Mouse (Mus musculus): ENCODE measurements around the gene 2300003K06Rik.
"Not testable (repeated sequence)": the region's sequence is repeated elsewhere in the genome, so short reads cannot be mapped to it uniquely, and the experiment has no call there.

The 2300003K06Rik gene

DNA sequence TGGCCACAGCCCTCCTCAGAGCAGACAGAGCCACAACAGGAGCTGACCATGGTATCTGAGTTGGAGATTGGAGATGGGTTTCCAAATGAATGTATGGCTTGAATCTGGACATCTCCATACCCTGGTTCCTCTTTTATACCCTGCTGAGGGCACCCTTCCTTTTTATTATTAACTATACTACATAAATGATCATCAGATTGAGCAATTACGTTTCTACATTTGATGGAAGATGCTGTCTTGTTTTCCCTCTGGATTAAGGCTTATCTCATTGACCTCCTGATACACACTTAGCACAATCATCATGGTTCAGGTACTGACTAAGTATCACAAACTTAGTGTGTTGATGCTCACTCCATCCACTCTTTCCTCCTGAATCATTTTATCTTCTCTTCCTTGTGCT lies at the start of gene 2300003K06Rik:
Gene 2300003K06Rik, minus strand, starts transcription at position 101 of the 400 bp plus-strand sequence.
- DNase-seq (ENCODE audit: low spot score): no peak

- not testable (repeated sequence) for DNase-seq (ENCODE audit: low spot score)
Measured at GRCm38 (mm10) chr11:99878887-99879286, 41.0 kb upstream of the 2300003K06Rik start, which contains the start of gene Gm11567. TSS of gene Gm11567 (plus strand) at chr11:99879187.

DNA sequence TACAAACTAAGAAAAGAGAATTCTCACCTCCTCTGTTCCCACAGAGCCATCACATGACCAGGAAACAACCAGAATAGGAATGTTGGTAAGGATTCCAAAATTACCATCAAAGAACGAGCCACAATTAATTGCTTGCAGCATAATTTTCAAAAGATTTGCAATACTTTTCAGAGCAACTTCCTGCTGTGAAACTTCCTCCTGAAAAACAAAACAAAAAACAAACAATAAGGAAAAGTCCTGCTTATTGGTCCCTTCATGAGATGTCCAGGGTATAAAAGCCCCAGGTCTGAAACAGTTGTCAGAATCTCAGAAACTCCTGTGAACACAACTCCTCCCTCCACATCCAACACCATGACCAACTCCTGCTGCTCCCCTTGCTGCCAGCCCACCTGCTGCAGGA lies 35.2 kb upstream of the 2300003K06Rik start, which contains the start of gene Krtap9-1:
Gene Krtap9-1, plus strand, starts transcription at position 301 of the 400 bp plus-strand sequence.
- DNase-seq (ENCODE audit: low spot score): not testable (repeated sequence)

- not testable (repeated sequence) for DNase-seq (ENCODE audit: low spot score)
Measured at GRCm38 (mm10) chr11:99864176-99864575, 26.3 kb upstream of the 2300003K06Rik start, which contains the start of gene Gm11559. TSS of gene Gm11559 (plus strand) at chr11:99864476.

DNA sequence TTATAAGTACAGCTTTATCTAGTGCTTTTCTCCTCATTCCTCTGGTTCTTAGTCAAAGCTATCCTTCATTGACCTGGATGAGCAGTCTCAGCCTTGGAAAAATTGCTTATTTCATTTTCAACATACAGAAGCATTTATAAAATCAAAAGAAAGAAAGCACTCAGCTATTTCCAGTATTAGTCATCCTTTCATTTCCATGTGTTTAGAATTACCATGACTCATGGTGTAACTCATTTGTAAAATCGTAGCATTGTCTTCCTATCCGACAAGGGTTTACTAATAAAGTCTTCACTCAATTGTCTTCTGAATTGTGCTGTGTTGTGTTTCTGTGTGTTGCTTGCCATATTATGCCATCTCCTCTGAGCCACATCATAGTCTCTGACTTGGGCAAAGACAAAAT lies 20.9 kb upstream of the 2300003K06Rik start:
- no peak for DNase-seq (ENCODE audit: low spot score)

GRCm38 (mm10) chr11:99857617-99858016 lies 19.8 kb upstream of the 2300003K06Rik start, which contains the start of gene Gm11568:
TSS of gene Gm11568 (plus strand) at chr11:99857917.
- DNase-seq (ENCODE audit: low spot score): no peak

DNA sequence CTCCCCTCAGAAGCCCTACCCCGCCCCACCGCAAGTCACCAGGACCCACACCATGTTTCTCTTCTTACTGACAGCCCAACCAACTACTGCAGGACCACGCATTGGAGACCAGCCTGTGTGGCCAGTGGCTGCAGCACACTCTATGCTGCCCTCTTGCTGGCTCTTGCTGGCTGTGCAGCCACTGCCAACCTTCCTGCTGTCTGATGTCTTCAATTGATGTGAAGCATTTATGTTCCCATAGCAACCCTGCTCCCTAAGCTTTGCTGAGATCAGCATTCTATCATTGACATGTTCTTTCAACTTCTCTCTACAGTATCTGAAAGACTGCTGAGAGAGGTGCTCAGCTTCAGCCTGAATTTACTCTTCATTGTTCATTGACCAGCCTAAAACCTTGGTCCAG lies 16.3 kb upstream of the 2300003K06Rik start:
- peak; percentile 52 for DNase-seq (ENCODE audit: low spot score)

DNA sequence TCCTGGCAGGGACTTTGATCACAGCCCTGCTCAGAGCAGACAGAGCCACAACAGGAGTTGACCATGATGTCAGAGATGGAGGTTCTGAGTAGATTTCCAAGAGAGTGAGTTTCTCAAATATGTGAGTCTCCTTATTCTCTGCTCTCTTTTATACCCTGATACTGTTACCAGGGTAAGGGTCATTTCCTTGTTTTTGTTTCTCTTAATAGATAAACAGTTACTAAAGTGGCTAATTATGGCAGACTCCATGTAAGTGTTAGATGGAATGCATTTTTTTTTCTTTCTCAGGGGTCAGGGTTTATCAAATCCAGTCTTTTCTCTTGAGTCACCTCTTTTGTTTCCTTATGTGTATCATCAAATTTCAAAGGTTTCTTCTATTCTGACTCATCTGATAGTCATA lies 13.6 kb upstream of the 2300003K06Rik start, which contains the start of gene Krtap4-16:
Gene Krtap4-16, minus strand, starts transcription at position 101 of the 400 bp plus-strand sequence.
- DNase-seq (ENCODE audit: low spot score): no peak

DNA sequence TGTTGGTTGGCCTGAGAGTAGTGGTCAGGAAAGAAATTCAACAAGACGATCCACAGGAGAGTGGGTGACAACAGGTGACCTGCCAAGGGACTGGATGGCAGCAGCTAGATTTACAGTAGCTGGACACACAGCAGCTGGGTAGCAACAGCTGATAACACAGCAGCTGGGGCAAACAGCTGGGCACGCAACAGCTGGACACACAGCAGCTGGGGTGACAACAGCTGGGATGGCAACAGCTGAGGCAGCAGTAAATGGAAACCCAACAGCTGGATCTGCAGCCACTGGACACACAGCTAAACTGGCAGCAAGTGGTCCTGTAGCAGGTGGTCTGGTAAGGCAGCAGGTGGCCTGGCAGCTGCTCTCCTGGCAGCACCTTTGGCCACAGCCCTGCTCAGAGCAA lies 8.9 kb upstream of the 2300003K06Rik start:
- no peak for DNase-seq (ENCODE audit: low spot score)

DNA sequence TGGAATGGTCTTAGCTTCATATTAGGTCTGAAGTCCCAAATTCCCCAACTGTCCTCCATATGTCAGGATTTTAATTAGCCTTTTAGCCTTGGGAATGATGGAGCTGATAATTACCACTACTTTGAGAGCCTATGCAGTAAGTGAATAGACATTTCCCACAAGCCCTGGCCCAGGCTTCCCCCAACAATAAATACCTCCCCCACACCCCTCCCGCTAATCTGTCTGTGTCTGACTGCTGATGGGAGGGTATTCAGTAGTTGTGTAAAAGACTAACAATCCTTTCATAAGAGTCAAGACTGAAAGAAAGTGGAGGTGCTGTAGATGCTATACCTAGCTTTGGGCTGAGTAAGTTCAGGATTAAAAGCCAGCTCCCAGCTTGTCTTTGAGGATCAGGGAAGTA lies 4.3 kb upstream of the 2300003K06Rik start:
- no peak for DNase-seq (ENCODE audit: low spot score)

DNA sequence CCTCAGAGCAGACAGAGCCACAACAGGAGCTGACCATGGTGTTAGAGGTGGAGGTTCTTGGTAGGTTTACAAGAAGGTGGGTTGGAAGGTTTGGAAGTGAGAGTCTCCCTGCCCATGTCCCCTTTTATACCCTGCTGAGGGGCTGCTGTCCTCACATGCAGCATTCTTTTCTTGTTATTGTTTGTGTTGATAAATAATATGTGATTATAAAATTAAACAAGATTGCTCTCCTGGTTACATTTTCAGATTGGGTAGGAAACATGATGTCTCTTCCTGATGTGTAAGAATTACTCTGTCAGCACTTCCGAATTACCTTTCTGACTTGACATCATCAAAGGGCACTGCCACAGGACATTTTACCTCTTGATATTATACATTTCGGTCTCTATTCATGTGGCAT lies 22.3 kb downstream of the 2300003K06Rik start, which contains the start of gene Gm11564:
Gene Gm11564, minus strand, starts transcription at position 101 of the 400 bp plus-strand sequence.
- not testable (repeated sequence) for DNase-seq (ENCODE audit: low spot score)

DNA sequence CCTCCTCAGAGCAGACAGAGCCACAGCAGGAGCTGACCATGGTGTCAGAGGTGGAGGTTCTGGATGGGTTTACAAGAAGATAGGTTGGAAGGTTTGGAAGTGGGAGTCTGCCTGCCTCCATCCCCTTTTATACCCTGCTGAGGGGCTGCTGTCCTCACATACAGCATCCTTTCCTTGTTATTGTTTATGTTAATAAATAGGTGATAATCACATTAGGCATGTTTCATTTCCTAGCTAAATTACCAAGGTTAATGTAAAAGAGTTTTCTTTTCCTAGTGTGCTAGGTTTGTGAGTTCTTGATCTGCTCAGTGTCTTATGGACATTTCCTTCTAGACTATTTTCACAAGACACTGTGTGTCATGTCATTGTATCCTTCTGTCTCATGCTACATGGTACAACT lies 28.1 kb downstream of the 2300003K06Rik start, which contains the start of gene Krtap4-13:
Gene Krtap4-13, minus strand, starts transcription at position 101 of the 400 bp plus-strand sequence.
- not testable (repeated sequence) for DNase-seq (ENCODE audit: low spot score)

DNA sequence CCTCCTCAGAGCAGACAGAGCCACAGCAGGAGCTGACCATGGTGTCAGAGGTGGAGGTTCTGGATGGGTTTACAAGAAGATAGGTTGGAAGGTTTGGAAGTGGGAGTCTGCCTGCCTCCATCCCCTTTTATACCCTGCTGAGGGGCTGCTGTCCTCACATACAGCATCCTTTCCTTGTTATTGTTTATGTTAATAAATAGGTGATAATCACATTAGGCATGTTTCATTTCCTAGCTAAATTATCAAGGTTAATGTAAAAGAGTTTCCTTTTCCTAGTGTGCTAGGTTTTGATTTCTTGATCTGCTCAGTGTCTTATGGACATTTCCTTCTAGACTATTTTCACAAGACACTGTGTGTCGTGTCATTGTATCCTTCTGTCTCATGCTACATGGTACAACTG lies 33.5 kb downstream of the 2300003K06Rik start, which contains the start of gene Gm11554:
Gene Gm11554, minus strand, starts transcription at position 101 of the 400 bp plus-strand sequence.
- not testable (repeated sequence) for DNase-seq (ENCODE audit: low spot score)

- DNase-seq (ENCODE audit: low spot score): not testable (repeated sequence)
Measured at GRCm38 (mm10) chr11:99798832-99799231, 39.0 kb downstream of the 2300003K06Rik start, which contains the start of gene Gm11569. TSS of gene Gm11569 (minus strand) at chr11:99798932.

GRCm38 (mm10) chr11:99793367-99793766 lies 44.5 kb downstream of the 2300003K06Rik start, which contains the start of gene Gm11596:
TSS of gene Gm11596 (minus strand) at chr11:99793467.
- DNase-seq (ENCODE audit: low spot score): no peak
